Mouse (Mus musculus) urinary bladder, postnatal 4 days (tissue): ENCODE results near the gene Gm13279.
"Not testable (repeated sequence)": the region's sequence is repeated elsewhere in the genome, so short reads cannot be mapped to it uniquely, and the experiment has no call there.

Source experiments
- DNase-seq, 2 experiments: peaks; one replicate each; pipeline ENCODE4 v3.0.0; 2021 to 2022; ENCODE audit warnings: low spot score in 2 of 2

Gene Gm13279

GRCm38 (mm10) chr4:88797097-88797496 lies at the start of gene Gm13279:
Gene Gm13279, plus strand, starts transcription at chr4:88797397.
- not testable (repeated sequence) for DNase-seq

DNA sequence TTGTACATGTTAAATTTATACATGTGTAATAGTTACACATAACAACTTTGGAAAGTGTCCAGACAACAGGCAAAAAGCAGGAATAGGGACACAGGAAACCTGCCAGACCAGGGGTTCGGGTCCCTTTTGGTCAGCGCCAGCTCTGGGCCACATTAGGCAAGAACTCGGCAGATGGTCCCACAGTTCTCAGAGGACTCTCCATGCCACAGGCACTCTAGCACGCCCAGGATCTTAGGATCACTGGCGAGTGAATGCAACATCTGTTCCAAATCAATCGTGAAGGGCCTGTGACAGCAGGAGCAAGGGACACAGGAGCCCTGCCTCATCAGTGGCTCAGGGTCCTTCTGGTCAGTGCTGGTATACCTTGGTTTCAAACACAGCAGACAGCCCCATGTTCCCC lies 47.3 kb upstream of the Gm13279 start:
- no peak for DNase-seq

- peak; percentile 79 to 90 for DNase-seq
Measured at GRCm38 (mm10) chr4:88754818-88755340, 42.3 kb upstream of the Gm13279 start, which contains the start of gene Gm13271. Gene Gm13271, plus strand, starts transcription at chr4:88754868.

- not testable (repeated sequence) for DNase-seq
Measured at GRCm38 (mm10) chr4:88756581-88757513, 40.4 kb upstream of the Gm13279 start.

- DNase-seq: peak; percentile 91 to 92
Measured at GRCm38 (mm10) chr4:88757628-88758031, 39.6 kb upstream of the Gm13279 start.

DNA sequence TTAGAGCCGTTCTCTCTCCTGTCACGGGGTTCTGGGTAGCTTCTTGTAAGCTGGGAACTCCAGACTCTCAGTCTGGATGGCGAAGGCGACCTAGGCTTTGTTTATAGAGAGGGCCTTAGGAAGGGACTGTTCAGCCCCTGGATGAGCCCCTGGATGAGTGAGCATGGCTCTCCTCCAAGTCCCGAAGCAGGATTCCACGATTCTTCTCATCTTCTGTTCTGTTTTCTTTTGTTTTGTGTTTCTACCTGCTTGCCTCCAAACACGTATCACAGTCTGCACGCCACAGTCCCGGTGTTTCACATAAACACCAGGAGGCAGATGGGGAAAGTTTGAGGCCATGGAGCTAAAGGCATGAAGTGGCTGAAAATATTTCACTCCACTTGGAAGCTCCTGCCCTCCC lies 38.4 kb upstream of the Gm13279 start:
- not testable (repeated sequence) for DNase-seq

DNA sequence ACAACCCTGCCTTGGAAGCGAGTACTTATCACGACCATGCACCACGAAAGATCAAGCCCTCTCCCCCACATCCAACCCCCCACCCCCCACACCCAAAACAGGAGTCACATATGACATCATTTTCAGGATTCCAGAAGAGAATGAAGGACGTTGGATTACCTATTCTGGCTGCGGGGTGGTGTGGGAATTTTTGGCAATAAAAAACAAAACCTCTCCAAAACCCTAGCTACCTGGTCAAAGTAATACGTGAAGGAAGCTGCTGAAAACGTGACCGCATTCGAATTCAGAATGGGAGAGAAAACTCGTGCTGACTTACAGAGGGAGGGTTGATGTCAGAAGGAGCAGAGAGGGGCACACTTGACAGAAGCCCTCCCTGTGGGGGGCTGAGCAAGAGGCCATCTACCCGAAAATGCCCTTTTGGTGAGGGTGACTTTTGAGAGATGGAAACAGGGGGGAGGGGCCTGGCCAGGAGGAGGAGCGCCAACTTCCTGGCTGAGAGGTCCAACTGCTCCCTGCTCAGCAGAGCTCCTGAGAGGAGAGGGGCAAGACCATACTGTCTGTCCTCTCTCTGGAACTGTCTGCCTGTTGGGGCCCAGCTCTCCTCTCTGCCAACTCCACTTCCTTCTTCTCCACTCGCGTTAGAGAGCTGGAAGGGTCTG lies 37.5 kb upstream of the Gm13279 start, which contains the start of gene Gm13283:
Gene Gm13283, plus strand, starts transcription at position 510 of the 659 bp plus-strand sequence.
- peak; percentile 46 to 75 for DNase-seq

- peak; percentile 71 to 78 for DNase-seq
Measured at GRCm38 (mm10) chr4:88760431-88760830, 36.8 kb upstream of the Gm13279 start.

DNA sequence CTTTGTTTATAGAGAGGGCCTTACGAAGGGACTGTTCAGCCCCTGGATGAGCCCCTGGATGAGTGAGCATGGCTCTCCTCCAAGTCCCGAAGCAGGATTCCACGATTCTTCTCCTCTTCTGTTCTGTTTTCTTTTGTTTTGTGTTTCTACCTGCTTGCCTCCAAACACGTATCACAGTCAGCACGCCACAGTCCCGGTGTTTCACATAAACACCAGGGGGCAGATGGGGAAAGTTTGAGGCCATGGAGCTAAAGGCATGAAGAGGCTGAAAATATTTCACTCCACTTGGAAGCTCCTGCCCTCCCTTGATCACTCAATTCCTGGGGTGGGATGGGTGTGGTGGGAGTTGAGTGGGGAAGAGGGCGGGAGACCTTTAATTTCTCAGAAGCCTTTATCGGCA lies 35.4 kb upstream of the Gm13279 start:
- DNase-seq: peak; percentile 77 to 94

- peak in 1 of 2 experiments; percentile 32 for DNase-seq
Measured at GRCm38 (mm10) chr4:88762341-88762740, 34.9 kb upstream of the Gm13279 start.

DNA sequence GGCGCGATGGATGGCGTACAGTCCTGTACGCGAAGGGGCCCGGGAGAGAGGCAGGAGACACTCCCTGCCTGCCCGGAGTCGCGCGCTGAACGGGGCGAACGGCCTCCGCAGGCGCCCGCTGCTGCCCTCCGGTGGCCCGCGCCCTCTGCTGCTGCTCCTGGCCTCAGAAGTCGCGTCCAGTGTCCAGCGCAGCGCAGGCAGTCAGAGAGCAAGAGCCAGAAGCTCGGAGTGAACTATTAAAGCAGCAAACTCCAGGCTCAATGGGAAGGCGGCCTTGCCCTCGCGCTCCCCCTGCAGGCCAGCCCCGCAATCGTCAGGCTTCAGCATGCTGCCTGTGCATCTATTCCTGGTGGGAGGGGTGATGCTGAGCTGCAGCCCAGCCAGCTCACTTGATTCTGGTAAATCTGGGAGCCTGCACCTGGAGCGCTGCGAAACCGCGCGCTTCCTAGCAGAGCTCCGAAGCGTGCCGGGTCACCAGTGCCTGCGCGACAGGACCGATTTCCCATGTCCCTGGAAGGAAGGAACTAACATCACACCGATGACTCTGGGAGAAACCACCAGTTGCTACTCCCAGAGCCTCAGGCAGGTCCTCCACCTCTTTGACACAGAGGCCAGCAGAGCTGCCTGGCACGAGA lies 33.7 kb upstream of the Gm13279 start:
- peak in 1 of 2 experiments; percentile 47 for DNase-seq

GRCm38 (mm10) chr4:88773534-88773933 lies 23.7 kb upstream of the Gm13279 start, which contains the start of gene Gm13290:
Gene Gm13290, plus strand, starts transcription at chr4:88773834.
- DNase-seq: not testable (repeated sequence)

- not testable (repeated sequence) for DNase-seq
Measured at GRCm38 (mm10) chr4:88776622-88777021, 20.6 kb upstream of the Gm13279 start, which contains the start of gene Gm13289. Gene Gm13289, plus strand, starts transcription at chr4:88776922.

GRCm38 (mm10) chr4:88779550-88779949 lies 17.6 kb upstream of the Gm13279 start, which contains the start of gene Gm13272:
Gene Gm13272, plus strand, starts transcription at chr4:88779850.
- not testable (repeated sequence) for DNase-seq

DNA sequence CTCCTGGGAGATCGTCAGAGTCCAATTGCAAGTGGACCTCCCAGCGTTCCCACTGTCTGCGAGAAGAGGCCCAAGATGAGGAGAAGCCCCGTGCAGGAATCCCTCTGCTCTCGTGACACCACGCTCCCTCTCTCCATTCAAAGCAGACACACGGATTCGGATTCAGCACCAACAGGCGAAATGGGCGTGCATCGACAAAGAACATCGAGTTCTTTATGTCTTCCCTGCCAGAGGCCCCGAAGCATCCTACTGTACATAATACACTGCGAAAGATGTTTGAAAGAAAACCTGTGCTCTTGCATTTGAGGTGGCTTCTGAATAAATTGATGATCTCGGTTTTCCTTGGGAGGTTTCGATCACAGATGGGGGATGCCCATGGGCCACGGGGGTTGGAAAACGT lies 16.9 kb upstream of the Gm13279 start:
- DNase-seq: not testable (repeated sequence)

- DNase-seq: not testable (repeated sequence)
Measured at GRCm38 (mm10) chr4:88781831-88782230, 15.4 kb upstream of the Gm13279 start, which contains the start of gene Ifnz. Gene Ifnz, plus strand, starts transcription at chr4:88782131.

DNA sequence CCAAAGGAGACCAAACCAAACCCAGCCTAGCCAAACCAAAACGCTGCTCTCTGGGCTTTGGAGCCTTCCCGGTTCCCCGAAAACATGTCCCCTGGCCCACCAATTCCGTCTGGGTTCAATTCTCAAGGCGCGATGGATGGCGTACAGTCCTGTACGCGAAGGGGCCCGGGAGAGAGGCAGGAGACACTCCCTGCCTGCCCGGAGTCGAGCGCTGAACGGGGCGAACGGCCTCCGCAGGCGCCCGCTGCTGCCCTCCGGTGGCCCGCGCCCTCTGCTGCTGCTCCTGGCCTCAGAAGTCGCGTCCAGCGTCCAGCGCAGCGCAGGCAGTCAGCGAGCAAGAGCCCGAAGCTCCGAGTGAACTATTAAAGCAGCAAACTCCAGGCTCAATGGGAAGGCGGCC lies 14.9 kb upstream of the Gm13279 start:
- DNase-seq: peak in 1 of 2 experiments; percentile 20

DNA sequence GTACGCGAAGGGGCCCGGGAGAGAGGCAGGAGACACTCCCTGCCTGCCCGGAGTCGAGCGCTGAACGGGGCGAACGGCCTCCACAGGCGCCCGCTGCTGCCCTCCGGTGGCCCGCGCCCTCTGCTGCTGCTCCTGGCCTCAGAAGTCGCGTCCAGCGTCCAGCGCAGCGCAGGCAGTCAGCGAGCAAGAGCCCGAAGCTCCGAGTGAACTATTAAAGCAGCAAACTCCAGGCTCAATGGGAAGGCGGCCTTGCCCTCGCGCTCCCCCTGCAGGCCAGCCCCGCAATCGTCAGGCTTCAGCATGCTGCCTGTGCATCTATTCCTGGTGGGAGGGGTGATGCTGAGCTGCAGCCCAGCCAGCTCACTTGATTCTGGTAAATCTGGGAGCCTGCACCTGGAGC lies 11.8 kb upstream of the Gm13279 start, which contains the start of gene Gm13276:
Gene Gm13276, plus strand, starts transcription at position 301 of the 400 bp plus-strand sequence.
- DNase-seq: not testable (repeated sequence)

GRCm38 (mm10) chr4:88788402-88788801 lies 8.8 kb upstream of the Gm13279 start, which contains the start of gene Gm13277:
Gene Gm13277, plus strand, starts transcription at chr4:88788632.
- DNase-seq: peak; percentile 59 to 60

GRCm38 (mm10) chr4:88791250-88791649 lies 5.9 kb upstream of the Gm13279 start, which contains the start of gene Gm13278:
Gene Gm13278, plus strand, starts transcription at chr4:88791550.
- DNase-seq: not testable (repeated sequence)
